Mouse (Mus musculus) midbrain, embryonic 11.5 days (tissue): Measurements from ENCODE around the gene Robo2. TPM values are rescaled to one million over a fixed set of nuclear protein-coding genes. Genes with fewer than 3 reads are reported as not detected.

Source experiments
- ATAC-seq: fragments of 200-750 bp; cut with Nextera tagmentation; 2 replicates; pipeline ENCODE4 v1.8.0; 2017; ENCODE audit warnings: moderate TSS enrichment, moderate library complexity; ENCODE audit not compliant: low FRiP score
- DNase-seq: peaks from one replicate; pipeline ENCODE4 v3.0.0; 2015; ENCODE audit warnings: low spot score; ENCODE audit errors: missing footprints
- H3K27ac ChIP-seq: fragments of 300-500 bp; sonication (generic); 2 replicates; pipeline ENCODE4 v1.5.1; 2014; ENCODE audit warnings: low read depth, low read length
- H3K27me3 ChIP-seq: fragments of 300-500 bp; sonication (generic); 2 replicates; pipeline ENCODE4 v1.6.1; 2014; ENCODE audit warnings: mild to moderate bottlenecking, low read length, moderate library complexity, mixed read lengths; ENCODE audit not compliant: control insufficient read depth, insufficient read depth
- H3K36me3 ChIP-seq: fragments of 300-500 bp; sonication (generic); 2 replicates; pipeline ENCODE4 v1.6.1; 2014; ENCODE audit warnings: mild to moderate bottlenecking, low read length, moderate library complexity, mixed read lengths; ENCODE audit not compliant: control insufficient read depth, insufficient read depth
- H3K4me1 ChIP-seq: fragments of 300-500 bp; sonication (generic); 2 replicates; pipeline ENCODE4 v1.6.1; 2014; ENCODE audit warnings: low read length; ENCODE audit not compliant: control insufficient read depth, insufficient read depth
- H3K4me2 ChIP-seq: fragments of 300-500 bp; sonication (generic); 2 replicates; pipeline ENCODE4 v1.6.1; 2014; ENCODE audit warnings: mild to moderate bottlenecking, moderate library complexity
- H3K4me3 ChIP-seq: fragments of 300-500 bp; sonication (generic); 2 replicates; pipeline ENCODE4 v1.5.1; 2014; ENCODE audit warnings: low read depth, low read length
- H3K9ac ChIP-seq: fragments of 300-500 bp; sonication (generic); 2 replicates; pipeline ENCODE4 v1.6.1; 2014; ENCODE audit warnings: low read length
- H3K9me3 ChIP-seq: fragments of 300-500 bp; sonication (generic); 2 replicates; pipeline ENCODE4 v1.6.1; 2016; ENCODE audit warnings: low read length; ENCODE audit not compliant: control insufficient read depth
- WGBS: fragments of 180-500 bp; shearing (Covaris S2); extraction: QIAGEN DNeasy Blood & Tissue Kit; methylation state at CpG from one replicate; pipeline ENCODE4 v1.1.7; 2014; 5-methylcytosine and 5-hydroxymethylcytosine counted together
- polyA plus RNA-seq: library from polyadenylated mRNA; unstranded; fragments of >200 nt; fragmentation: Nextera tagmentation; extraction: Ambion mirVana; gene quantifications from 2 replicates; pipeline ENCODE4 v1.2.1, GENCODE M21; 2014

Robo2 gene
- polyA plus RNA-seq, 1 experiment from 2014 or later: 19.8 TPM

GRCm38 (mm10) chr16:74412471-74413291 lies 1.1 kb upstream of the Robo2 start:
- ATAC-seq: peak; percentile 60
- peak overlapping the region; percentile 63 for H3K4me3 ChIP-seq
- peaks cover 2% of the 10 kb centered on the region; the same call in 1 of the 2 replicates for H3K4me1 ChIP-seq
- DNase-seq: peak; percentile 95
- peaks cover 4% of the 10 kb centered on the region; the same call in 1 of the 2 replicates for H3K27me3 ChIP-seq
- 0% methylated on average over 20 of the region's 20 CpGs for WGBS
- H3K36me3 ChIP-seq: no peaks in the 10 kb centered on the region
- peak overlapping the region; percentile 83 for H3K4me2 ChIP-seq
- no peak overlapping the region for H3K27ac ChIP-seq
- H3K9me3 ChIP-seq: no peaks in the 10 kb centered on the region
- no peak overlapping the region for H3K9ac ChIP-seq

- Histone ChIP-seq H3K27ac (peak overlapping the region; percentile 25; the same call in 1 of the 2 replicates), H3K27me3 (peaks cover 4% of the 10 kb centered on the region; the same call in 1 of the 2 replicates), H3K36me3 (no peaks in the 10 kb centered on the region), H3K4me2 (peak overlapping the region; percentile 83), H3K9me3 (no peaks in the 10 kb centered on the region), H3K4me3 (peak overlapping the region; percentile 63), H3K9ac (peak overlapping the region; percentile 66), H3K4me1 (peaks cover 2% of the 10 kb centered on the region; the same call in 1 of the 2 replicates)
- ATAC-seq (no peak; the same call in 1 of the 2 replicates), DNase-seq (peak; percentile 94)
- under 1% methylated on average over 16 of the region's 16 CpGs for WGBS
Measured at GRCm38 (mm10) chr16:74411021-74411420, 604 bp downstream of the Robo2 start.

DNA sequence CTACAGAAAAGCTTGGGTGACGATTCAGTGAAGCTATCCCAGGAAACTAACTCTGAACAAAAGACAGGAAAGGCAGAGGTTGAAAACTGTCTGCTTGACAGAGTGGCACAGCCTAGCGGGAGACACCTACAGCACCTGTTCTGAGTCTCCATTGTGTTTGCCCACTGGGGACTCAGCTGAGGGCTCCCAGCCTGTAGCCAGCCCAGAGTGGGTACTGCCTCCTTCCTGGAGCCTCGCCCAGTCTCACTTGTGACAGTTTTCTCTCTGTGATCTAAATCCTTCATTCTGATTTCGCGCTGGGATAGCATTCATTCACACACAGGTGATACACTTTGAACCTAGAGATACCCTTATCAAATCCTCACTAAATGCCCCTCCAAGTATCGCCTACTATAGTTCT lies 1.5 kb downstream of the Robo2 start:
- DNase-seq (peak; percentile 88), ATAC-seq (no peak)
- H3K4me1 ChIP-seq: peaks cover 2% of the 10 kb centered on the region; the same call in 1 of the 2 replicates
- H3K27me3 ChIP-seq: peaks cover 4% of the 10 kb centered on the region; the same call in 1 of the 2 replicates
- no peak overlapping the region for H3K27ac ChIP-seq
- no peaks in the 10 kb centered on the region for H3K9me3 ChIP-seq
- peak overlapping the region; percentile 63 for H3K4me3 ChIP-seq
- WGBS: 31% methylated on average over 6 of the region's 6 CpGs
- peak overlapping the region; percentile 83 for H3K4me2 ChIP-seq
- no peak overlapping the region for H3K9ac ChIP-seq
- no peaks in the 10 kb centered on the region for H3K36me3 ChIP-seq

- DNase-seq: no peak
- ATAC-seq: no peak
- Histone ChIP-seq H3K9me3 (no peaks in the 10 kb centered on the region), H3K9ac (no peak overlapping the region), H3K4me2 (no peak overlapping the region), H3K4me3 (0 out of 2 replicates have a peak overlapping the region, but pooled peaks have one; percentile 2), H3K36me3 (no peaks in the 10 kb centered on the region), H3K4me1 (peaks cover 2% of the 10 kb centered on the region; the same call in 1 of the 2 replicates), H3K27me3 (peaks cover 4% of the 10 kb centered on the region; the same call in 1 of the 2 replicates), H3K27ac (no peak overlapping the region)
- 83% methylated on average over 4 of the region's 4 CpGs for WGBS
Measured at GRCm38 (mm10) chr16:74409548-74409947, 2.1 kb downstream of the Robo2 start.

DNA sequence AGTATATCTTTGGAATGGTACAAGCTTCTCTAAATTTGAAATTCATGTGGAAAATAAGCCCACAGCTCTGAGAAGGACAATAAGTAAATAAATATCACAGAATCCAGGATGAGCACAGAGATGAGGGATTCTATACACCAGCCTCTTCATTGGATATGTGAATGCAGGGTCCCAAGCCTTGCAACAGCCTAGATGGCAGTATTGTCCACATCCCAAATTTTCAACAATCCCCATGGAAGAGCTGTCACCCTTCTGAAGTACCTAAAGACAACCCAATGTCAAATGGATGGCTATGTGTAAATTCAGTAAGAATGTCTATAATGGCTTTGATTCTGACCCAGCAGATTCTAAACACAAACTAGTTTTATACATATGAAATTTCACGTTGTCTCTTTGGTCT lies 3.1 kb downstream of the Robo2 start:
- ATAC-seq: no peak
- peaks cover 2% of the 10 kb centered on the region; the same call in 1 of the 2 replicates for H3K4me1 ChIP-seq
- H3K9me3 ChIP-seq: no peaks in the 10 kb centered on the region
- H3K4me2 ChIP-seq: no peak overlapping the region
- DNase-seq: no peak
- WGBS: 77% methylated on average over 1 of the region's 1 CpGs
- no peak overlapping the region for H3K27ac ChIP-seq
- no peaks in the 10 kb centered on the region for H3K36me3 ChIP-seq
- H3K9ac ChIP-seq: no peak overlapping the region
- no peak overlapping the region for H3K4me3 ChIP-seq
- H3K27me3 ChIP-seq: peaks cover 4% of the 10 kb centered on the region; the same call in 1 of the 2 replicates

GRCm38 (mm10) chr16:74397291-74397690 lies 14.3 kb downstream of the Robo2 start:
- H3K27ac ChIP-seq: no peak overlapping the region
- H3K9me3 ChIP-seq: no peaks in the 10 kb centered on the region
- ATAC-seq (peak; percentile 81), DNase-seq (no peak)
- H3K36me3 ChIP-seq: no peaks in the 10 kb centered on the region
- H3K4me2 ChIP-seq: no peak overlapping the region
- H3K9ac ChIP-seq: no peak overlapping the region
- H3K4me1 ChIP-seq: peaks cover 6% of the 10 kb centered on the region; the same call in 1 of the 2 replicates
- no peak overlapping the region for H3K4me3 ChIP-seq
- no peaks in the 10 kb centered on the region for H3K27me3 ChIP-seq
- 44% methylated on average over 2 of the region's 2 CpGs for WGBS

DNA sequence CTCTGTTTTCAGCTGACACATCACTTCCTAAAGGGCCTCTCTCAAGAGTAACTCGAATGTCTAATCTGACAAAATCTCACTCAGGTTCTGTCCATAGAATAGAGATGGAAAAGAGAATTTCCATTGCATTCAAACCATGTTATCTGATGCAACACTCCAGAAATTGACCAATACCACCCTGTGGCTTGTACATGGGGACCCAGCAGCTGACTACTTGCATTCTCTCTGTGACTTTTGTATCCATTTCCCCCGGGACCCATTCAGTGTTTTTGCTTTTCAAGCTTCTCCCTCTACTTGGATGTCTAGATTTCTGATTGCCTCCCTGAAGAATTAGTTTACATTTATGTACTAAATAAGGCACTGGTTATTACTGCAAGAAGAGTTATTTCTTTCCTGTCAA lies 15.9 kb downstream of the Robo2 start:
- no peak for ATAC-seq
- H3K9me3 ChIP-seq: no peaks in the 10 kb centered on the region
- 83% methylated on average over 2 of the region's 2 CpGs for WGBS
- no peaks in the 10 kb centered on the region for H3K27me3 ChIP-seq
- H3K4me3 ChIP-seq: no peak overlapping the region
- no peak overlapping the region for H3K9ac ChIP-seq
- peaks cover 6% of the 10 kb centered on the region; the same call in 1 of the 2 replicates for H3K4me1 ChIP-seq
- no peak for DNase-seq
- H3K27ac ChIP-seq: no peak overlapping the region
- H3K4me2 ChIP-seq: no peak overlapping the region
- no peaks in the 10 kb centered on the region for H3K36me3 ChIP-seq

- H3K36me3 ChIP-seq: no peaks in the 10 kb centered on the region
- no peak overlapping the region for H3K27ac ChIP-seq
- ATAC-seq: no peak
- DNase-seq: no peak
- no peaks in the 10 kb centered on the region for H3K27me3 ChIP-seq
- H3K4me2 ChIP-seq: no peak overlapping the region
- H3K9ac ChIP-seq: no peak overlapping the region
- no peak overlapping the region for H3K4me3 ChIP-seq
- no peaks in the 10 kb centered on the region for H3K4me1 ChIP-seq
- no peaks in the 10 kb centered on the region for H3K9me3 ChIP-seq
- 57% methylated on average over 2 of the region's 2 CpGs for WGBS
Measured at GRCm38 (mm10) chr16:74379458-74379857, 32.2 kb downstream of the Robo2 start.

DNA sequence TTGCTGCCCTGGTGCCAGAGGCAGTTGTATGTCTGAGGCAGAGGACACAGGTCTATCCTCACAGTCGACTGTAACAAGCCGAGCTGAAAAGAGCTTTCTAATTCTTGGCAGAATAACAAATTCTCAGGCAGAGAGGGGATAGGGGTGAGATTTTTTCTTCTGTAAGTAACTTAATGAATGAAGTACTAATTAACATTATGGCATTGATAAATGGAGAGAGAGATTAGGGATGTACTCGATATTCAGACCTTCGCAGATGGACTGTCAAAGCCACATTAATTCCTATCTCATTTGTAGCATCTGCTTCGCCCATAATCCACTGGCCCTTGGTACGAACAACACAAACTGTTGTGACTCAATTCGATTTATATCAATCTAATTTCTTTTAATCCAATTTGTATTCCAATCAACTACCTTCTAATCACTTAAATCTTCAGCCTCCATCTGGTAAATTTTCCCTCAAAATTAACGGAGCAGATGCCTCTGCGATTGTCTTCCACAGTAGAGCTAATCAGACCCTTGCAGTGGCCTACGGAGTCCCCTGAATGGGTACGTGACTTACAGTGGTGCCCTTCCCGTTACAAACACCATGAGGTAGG lies 36.2 kb downstream of the Robo2 start:
- H3K4me2 ChIP-seq: no peak overlapping the region
- H3K27me3 ChIP-seq: no peaks in the 10 kb centered on the region
- H3K4me1 ChIP-seq: no peaks in the 10 kb centered on the region
- H3K36me3 ChIP-seq: no peaks in the 10 kb centered on the region
- no peak overlapping the region for H3K4me3 ChIP-seq
- no peak overlapping the region for H3K9ac ChIP-seq
- no peak for DNase-seq
- ATAC-seq: no peak
- H3K9me3 ChIP-seq: no peaks in the 10 kb centered on the region
- WGBS: 68% methylated on average over 12 of the region's 12 CpGs
- no peak overlapping the region for H3K27ac ChIP-seq
